Mouse (Mus musculus) E14TG2a.4 (cell line): ENCODE data around the gene Hoxb3.

Source experiments
- CTCF ChIP-seq: conservative IDR thresholded peaks from 2 replicates; pipeline ENCODE4 v1.5.1; 2014; ENCODE audit warnings: low read length
- NANOG ChIP-seq: IDR thresholded peaks from 2 replicates; pipeline ENCODE4 v1.6.1; 2014; ENCODE audit warnings: borderline replicate concordance, low read length, mixed read lengths
- POU5F1 ChIP-seq: IDR thresholded peaks from 2 replicates; pipeline ENCODE4 v1.6.1; 2014; ENCODE audit warnings: low read length, borderline replicate concordance

GRCm38 (mm10) chr11:96323154-96323553, at the start of gene Hoxb3:
- TF ChIP-seq CTCF, result no peak
- TF ChIP-seq POU5F1, result no peak
- TF ChIP-seq NANOG, result no peak
